Mouse (Mus musculus) kidney, adult 18-20 months (tissue): ENCODE measurements around the gene D630045J12Rik.
A peak's percentile ranks its signal among the peaks of the same experiment; 100 is the strongest.

Experiments
- DNase-seq: peaks from one replicate; pipeline ENCODE4 v3.0.0; 2021

D630045J12Rik gene

DNA sequence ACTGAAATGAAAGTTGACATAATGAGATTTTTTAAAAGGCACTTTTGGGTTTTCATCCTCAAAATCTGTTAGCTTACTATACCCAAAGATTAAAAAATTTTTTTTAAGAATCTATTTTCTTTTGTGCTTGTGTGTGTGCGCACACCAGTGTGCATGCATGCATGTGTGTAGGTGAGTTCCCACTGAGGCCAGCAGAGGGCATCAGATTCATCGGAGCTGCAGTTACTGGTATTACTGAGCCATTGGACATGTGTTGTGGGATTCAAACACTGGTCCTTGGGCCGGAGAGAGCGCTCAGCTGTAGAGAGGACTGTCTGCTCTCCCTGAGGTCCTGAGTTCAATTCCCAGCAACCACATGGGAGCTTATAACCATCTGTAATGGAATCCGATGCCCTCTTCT, 123.9 kb downstream of the D630045J12Rik start:
- DNase-seq: no peak

DNA sequence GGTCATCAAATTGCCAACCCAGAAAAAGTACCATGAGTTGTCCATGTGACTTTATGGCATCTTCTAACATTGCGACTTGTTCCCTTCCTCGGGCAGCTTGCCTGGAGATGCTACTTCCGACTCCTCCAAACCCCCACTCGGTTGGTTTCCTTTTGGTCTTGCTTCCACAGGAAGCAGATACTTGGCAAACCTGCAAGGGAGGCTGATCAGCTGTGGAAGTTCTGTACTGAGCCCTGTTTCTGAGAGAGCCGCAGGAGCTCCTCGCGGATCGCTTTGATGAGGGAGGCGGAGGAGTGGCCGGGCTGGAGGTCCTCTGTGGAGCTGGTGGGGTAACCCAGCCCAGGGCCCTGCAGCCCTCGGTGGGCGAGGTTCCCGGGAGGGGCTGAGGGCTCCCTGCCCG, 125.7 kb downstream of the D630045J12Rik start:
- DNase-seq: no peak

DNA sequence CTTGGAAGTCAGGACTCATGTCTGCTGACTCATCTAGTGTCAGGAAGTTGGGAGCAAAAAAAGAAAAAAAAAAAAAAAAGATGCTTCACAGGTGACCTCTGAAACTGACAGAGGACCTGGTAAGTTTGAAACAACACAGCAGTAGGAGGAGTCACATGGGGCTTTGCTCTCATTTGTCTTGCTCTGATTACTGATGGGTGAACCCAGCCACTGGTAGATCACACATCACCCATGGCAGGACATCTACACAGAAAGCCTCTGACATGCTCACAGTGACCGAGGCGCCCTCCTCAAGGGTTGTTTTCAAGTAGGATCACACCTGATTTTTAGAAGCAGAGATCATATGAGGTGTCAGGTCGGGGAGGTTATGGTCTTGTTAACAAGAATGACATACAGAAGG, 128.3 kb downstream of the D630045J12Rik start:
- no peak for DNase-seq

DNA sequence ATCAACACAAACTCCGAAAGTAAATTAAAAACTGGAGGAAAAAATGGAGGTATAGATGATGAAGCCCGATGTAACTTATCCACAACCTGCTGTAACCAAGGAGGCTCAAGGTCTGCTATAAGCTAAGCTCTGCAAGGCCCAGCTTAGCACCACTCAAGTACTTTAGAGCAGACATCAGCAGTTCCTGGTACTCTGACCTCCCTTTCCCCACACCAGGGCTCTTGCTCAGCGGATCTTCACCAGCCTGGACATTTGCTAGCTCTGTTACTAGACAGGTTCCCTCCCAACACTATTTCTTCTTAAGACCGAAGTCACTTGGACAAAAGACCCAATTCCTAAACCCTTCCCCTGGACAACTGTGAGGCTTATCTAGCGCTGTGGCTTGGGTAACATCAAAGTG, 128.9 kb downstream of the D630045J12Rik start:
- DNase-seq: no peak

DNA sequence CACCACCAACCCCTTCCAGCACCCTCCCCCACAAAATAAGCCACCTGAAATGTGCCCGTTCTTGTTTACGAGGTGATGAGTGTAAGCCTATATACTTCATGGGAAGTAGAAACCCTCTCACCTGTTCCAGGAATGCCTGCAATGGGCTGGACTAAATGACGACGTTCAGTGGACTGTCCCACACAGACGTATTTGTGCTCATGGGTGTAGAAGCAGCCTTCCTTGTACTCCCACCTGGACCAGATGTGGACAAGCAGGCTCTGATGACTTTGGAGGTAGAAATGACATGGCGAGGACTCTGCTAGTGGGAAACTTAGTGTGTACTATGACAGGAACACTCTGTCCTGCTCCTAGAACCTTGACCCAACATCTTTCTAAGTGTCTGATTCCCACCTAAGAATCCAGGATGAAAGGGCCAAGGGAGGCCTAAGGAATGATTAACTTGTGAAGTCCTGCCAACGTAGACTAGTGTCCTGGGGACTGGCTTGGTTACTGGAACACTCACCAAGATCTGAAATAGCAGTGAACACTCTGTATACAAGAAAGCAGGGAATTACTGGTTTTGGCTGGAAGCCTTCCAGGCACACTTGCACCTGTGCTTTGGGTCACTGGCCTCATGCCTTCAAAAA, 129.5 kb downstream of the D630045J12Rik start, which contains the start of gene Atp6v0a4:
Atp6v0a4 (minus strand) TSS at position 380 of the 629 bp plus-strand sequence.
- DNase-seq: peak; percentile 83

DNA sequence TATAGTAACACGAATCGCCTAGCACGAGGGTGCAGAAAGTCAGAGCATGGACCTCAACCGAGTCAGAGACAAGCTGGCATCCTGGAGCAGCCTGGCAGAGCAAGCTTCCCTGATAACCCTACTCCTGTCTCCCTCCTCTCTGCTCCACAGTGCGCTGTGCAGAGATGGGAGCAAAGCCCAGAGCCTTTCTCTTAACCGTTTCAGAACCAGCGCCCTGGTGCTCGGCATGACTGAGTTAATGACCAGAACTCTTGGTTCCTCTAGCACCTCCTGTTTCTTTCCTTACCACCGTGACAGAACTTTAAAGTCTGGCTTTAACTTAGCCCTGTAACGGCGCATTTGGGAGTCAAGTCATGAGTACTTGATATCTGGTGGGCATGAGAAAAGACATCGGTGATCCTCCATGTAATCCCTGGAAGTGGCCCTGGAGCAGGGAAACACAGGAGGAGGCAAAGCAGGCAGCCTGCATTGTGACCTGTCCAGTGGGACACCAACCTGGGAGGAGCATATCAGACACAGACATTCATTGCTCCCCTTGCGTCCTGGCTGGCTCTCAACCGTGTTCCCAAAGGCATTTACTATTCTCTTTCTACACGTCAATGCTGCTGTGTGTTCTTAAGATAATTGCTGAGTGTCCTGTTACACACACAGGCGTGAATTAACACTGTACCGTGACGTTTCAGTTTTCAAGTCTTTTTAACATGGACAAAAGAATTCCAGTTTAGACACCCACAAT, 130.2 kb downstream of the D630045J12Rik start:
- DNase-seq: peak; percentile 63

DNA sequence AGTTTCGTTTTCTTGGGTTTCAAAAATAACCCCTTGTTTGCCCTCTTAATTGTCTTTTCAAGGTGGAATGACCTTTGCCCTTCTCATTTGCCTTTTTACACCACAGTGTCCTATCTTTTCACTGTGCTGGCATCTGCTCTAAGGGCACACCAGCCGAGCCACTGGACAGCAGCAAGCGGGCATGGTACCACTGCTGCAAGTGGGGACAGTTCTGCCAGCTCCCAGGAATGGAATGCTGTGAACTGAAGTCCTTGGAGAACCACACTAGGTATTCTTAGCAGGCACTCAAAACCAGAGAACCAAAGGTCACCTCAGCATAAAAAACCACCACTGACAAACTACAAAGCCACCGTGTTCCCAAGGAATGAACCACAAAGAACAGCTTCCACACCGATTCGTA, 131.0 kb downstream of the D630045J12Rik start:
- peak; percentile 54 for DNase-seq

DNA sequence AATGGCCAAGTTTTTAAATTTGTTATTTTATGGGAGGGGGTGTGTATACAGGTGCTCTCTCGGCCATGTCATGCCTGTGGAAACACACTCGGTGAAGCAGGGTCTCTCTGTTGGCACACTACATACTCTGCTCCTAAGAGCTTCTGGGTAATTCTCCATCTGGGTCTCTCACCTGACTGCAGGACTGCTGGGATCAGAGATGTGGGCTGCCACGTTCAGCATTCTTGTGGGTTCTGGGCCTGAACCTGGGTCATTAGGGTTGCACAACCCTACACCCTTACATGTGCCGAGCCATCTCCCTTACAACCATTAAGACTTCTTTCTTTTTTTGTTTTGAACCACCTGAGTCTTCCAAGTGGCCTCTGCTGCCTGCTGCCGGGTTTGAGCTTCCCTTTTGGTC, 132.0 kb downstream of the D630045J12Rik start:
- peak; percentile 54 for DNase-seq

DNA sequence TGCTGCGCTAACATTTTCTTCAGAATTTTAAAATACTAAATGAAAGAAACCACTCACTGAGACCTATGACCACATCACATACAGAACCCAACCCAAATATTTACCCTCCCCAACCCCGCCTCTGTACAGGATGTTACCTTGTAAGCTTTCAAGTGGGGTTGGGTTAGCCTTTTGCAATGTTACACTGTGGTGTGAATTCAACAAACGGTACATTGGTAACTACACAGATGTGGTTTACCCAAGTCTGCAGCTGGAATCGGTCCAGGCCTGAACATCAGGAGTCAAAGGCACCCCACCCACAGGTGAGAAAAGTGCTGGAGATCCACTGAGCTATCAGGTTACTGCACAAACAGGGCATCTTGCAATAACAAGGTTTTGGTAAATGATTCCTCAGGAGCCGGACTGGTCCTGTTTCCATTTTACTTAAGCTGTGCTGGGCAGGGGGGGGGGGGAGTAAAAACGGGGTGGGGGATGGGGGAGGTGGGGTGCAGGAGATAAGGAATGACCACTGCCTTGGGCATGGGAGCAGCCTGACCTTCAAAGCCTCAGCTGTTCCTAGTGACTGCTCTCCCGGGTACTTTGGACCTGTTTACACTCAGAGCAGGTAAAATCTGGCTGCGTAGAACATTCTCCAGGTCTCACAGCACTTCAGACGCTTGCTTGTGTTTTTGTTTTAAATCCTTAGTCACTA, 133.0 kb downstream of the D630045J12Rik start:
- DNase-seq: peak; percentile 81

DNA sequence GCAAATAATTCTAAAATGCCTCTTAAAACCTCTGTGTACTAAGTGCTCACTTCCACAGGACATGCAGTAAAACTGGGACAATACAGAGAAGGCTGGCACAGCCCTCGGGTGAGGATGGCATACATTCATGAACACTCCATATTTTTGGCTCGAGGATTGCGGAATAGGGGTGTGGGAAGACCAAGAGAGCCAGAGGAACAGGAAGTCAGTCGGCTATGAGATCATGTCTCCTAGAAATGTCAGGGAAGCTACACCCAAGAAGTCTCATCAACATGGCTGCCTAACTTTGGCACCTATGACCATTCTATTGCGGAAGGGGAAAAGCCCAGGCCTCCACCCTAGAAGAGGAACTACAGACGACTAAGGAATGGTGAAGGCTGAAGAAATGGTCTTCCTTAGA, 135.5 kb downstream of the D630045J12Rik start:
- DNase-seq: no peak

DNA sequence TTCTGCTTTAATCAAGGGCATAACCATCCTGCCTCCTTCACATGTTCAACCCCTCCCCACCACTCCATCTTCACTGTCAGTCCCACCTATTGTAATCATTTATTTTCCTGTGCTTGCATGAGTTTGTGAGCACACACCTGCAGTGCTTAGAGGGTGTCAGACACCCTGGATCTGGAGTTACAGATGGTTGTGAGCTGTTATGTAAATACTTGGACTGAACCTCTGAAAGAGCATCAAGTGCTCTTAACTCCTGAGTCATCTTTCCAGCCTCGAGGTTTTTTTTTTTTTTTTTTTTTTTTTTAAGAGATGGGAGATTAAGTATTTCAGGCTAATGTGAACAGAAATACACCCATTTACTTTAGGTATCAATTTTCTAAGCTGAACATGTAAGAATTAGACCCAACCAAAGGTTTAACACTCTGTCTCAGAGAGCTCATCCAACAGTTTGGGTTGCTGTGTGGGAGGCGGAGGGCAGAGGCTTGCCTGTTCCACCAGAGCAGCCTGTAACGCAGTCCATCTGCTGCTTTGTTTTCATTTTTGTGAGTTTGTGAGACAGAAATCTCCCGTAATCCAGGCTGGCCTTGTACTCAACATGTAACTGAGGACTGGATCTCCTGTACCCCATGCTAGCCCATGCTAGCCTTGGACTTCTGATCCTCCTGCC, 137.6 kb downstream of the D630045J12Rik start:
- DNase-seq: no peak

DNA sequence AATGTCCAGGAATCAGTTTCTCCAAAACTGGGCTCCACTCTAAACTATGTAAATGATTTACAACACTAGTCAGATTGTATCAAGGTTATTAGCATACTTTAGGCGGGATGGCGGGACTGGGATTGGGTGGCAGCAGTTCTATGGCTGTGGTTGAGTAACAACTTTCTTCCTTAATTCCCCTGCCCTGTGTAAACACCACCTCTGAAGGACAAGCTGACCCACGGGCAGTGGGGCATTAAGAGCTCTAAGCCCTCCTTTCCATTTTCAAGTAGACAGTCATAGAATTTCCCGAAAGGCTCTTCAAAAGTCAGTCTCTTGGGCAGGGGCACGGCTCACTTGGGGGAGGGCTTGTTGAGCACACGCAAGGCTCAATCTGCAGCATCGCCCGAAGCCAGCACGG, 142.9 kb downstream of the D630045J12Rik start:
- peak; percentile 67 for DNase-seq

DNA sequence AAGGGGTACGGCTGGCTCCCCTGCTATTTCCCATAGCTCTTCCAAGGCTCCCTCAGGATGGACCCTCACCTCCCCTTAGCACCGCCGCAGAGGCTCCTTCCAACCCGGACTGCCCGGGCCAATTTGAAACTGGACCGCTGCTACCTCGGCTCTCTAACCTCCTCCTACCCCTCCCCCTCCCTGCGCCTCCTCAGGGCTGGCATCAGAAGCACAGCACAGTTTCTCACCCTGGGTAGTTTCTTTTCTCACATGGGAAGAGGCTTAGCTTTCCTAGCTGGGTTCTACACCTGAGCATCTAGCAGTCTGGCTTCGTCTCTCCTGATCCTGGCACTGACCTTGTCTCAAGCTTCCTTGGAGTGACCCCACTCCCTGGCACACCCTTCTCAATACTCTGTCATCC, 143.9 kb downstream of the D630045J12Rik start:
- DNase-seq: peak; percentile 55

DNA sequence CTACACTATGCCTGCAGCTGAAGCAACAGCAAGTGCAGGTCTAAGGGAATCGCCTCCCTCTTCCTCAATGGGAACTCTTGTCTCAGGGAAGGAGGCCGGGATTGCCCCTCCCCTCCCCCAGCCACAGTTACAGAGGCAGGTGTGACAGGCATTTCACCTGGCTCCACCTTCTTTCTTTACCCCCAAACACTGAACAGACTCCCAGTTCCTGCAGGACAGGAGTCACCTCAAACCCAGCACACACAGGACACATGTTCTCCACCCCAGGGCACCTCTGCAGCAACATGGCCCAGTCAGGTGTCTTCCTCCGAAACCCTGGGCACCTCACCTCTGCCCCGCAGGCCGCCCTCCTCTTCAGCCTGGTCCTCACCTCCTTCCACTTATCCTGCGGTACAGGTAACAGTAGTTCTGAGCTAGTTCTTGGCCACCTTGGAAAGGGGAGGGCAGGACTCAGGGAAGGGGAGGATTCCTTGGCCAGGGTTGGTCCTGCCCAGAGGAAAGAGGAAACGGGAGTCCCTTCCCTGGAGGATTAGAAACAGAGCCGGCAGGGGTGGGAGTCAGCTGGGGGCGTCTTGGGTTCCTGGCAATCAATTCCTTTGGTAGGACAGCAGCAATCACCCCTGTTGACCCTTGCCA, 144.5 kb downstream of the D630045J12Rik start, which contains the start of gene Tmem213:
Tmem213 (plus strand) TSS at position 96 of the 636 bp plus-strand sequence.
- peak; percentile 64 for DNase-seq

DNA sequence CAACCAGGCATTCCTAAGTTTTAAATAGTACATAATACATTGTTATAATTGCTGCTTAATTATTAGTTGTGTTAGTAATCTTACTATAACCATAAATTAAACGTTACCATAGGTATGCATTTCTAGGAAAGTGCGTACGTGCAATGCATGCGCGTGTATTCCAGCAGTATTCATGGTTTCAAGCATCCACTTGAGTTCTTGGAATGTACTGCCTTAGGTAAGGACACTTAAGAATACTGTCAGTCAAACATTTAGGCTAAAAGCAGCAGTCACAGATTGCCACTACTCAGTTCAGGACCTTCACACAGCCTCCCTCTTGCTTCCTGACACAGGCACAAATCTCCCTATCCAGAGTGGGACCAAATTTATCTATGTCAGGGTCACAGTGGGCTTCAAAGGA, 145.4 kb downstream of the D630045J12Rik start:
- DNase-seq: no peak

DNA sequence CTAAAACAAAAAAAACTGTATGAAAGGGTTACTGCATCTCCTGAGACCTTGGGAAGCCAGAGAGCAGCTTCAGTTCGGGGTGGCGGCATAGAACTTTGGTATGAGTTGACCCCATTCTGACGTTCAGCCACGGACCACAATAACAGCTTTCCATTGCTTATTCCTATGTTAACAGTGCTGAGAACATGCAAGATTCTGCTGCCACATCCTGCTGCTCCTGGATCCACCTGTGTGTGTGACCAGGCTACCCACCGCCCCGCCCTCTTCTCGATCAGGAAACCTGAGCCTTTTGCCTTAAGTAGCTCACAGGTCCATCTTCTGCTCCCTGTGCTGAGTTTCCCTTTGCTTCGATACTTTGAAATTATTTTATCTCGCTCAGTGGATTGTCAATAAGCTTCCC, 147.9 kb downstream of the D630045J12Rik start:
- DNase-seq: no peak

DNA sequence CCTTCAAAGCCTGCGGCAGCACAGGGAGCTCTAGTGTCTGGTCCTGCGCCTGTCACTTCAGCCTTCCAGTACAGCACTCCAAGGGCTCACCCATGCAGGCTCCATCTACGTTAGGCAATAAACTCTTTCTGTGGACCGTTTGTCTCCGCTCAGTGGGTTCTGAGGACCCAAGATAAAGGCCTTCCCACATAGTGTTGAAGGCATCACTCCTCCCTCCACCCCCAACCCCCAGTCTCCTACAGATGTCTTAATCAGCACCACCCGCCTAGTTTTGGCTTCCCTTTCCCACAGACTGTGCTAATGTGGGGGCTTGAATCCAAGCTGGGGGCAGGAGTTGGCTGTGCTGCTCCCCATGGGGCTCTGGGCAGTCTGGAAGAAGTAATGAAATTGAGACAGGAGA, 150.0 kb downstream of the D630045J12Rik start:
- DNase-seq: no peak

DNA sequence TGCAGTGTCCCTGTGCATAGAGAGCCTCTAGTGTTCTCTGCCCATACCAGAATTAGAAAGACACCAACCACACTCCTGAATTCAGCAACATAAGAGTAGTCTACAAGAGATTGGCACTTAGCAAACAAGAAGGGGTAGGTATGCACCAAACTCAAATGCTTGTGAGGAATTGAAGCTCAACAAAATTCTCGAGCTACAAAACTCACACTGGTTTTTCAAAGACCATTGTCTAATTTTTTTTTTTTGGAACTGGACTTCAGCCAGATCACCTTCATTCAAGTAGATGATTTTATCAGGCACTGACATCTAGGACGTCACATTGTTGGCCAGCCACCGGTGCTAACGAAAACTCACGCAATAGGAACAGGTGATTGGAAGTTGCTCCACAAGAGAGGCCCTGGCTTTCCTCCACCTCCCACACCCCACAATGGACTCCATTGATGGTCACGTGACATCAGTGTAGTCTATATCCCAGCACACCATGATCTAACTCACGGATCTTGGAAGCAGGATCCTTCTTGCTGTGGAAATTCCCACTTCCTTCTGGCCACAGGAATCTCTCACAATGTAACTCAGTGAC, 151.5 kb downstream of the D630045J12Rik start:
- no peak for DNase-seq

DNA sequence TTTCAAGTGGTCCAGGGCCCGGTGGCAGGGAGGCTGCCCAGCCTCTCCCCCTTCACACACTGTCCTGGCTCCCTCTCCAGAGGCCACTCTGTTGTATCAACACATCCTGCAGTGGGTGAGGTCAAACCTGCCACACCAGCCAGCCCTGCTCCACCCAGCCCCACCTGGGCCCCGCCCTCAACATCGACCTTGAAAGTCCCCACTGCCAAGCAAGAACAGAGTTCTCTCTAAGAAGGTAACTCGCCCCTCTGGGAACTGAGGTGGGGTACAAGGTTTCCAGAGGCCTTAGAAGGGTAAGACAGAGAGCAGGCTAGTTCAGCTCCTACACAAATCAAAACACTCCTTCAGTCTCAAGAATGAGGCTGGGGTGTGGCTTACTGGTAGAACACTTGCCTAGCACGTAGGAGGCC, 156.8 kb downstream of the D630045J12Rik start:
- peak; percentile 67 for DNase-seq

DNA sequence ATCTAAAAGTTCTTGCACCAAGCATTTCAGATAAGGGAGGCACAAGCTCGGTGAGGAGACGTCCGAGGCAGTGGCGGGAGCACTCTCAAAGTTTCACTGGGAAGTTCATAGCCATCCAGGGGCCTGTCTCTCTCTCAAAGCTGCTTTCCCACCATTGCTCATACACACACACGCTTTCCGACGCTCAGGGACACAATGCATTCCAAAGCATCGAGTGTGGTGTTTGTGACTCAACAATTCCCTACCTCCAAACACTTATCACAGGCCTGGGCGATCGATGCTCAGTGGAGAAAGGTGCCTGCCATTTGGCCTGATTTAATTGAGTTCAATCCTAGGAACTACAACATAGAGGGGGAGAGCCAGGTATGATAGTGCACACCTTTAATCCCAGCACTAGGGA, 159.1 kb downstream of the D630045J12Rik start:
- DNase-seq: no peak

DNA sequence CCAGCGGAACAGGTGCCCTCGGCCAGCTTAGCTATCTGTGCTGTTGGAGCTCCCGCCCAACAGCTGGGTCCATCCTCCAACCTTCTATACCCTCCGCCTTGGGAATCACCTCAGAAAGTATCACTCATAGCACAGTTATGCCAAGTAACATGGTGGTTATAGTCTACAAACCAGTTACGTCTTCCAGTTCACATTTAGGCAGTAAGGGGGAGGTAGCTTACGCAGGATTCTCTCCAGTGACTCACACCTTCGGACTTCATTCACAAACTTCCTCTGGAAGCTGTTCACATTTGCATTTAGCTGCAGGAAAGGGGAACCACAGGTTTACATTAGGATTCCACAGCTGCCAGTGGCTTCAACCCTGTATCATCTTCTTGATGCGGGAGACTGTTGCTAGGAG, 161.3 kb downstream of the D630045J12Rik start:
- no peak for DNase-seq

DNA sequence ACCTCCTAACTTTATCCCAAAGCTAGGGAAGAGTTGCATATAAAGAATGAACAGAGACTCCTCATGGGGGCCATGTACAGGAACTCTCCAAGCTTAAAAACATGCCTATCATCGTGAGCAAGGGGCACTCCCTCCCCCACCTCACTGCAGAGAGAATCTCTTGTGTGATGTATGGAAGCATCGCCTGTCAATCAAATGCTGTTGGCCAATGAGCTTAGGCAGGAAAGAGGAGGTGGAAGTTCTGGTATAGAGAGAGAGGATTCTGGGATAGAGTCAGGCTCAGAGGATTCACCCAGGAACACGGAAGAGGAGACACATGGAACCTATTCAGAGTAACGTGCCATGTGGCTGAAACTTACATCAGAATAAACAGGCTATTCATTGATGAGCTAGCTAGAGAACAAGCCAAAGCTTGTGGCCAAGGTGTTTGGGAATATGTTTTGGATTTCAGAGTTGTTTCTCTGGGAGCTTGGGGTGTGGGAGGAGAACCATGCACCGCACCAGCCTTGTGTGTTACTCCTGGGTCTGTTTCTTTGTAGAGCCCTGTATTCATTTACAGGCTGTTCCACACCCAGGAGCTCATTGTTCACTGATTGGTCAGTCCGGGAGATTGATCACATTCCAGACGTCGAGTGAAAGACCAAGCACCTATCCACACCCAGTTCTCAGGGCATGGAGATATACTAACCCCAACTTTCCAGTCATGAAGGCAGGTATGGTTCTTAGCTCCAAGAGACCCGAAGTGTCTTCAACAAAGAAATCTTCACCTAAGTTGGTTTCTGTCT, 166.4 kb downstream of the D630045J12Rik start:
- no peak for DNase-seq
